Mouse (Mus musculus) bone marrow, adult 2 months (tissue): ENCODE measurements around the gene Tph1.

ENCODE experiments used
- CTCF ChIP-seq: fragments of 200-500 bp; IDR thresholded peaks from 2 replicates; pipeline ENCODE4 v1.5.1; 2011; ENCODE audit warnings: low read length, control low read depth; ENCODE audit not compliant: control insufficient read depth, insufficient read depth
- POLR2A ChIP-seq: fragments of 200-500 bp; IDR thresholded peaks from 2 replicates; pipeline ENCODE4 v1.6.1; 2011; ENCODE audit warnings: low read depth, mild to moderate bottlenecking, control low read depth, low read length, borderline replicate concordance; ENCODE audit not compliant: control insufficient read depth

DNA sequence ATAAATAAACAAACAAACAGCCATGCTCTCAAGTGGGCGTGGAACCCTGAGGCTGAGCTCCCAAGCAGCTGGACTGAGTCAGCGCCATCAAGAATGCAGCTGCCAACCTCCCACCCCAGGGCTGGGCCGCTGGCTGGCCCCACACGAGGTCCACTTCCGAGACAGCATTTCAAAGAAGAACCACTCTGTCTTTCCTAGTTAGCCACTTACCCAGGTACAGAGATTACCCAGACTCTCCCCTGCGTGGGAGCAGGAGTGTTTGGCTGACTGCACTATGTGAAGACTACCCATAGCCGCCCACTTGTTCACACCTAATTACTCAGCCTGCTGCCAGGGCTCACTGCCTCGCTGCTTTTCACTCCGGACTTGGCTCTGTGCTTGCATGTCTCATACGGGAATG lies 59.2 kb downstream of the Tph1 start:
- TF ChIP-seq CTCF (no peak), POLR2A (no peak)
